Mouse (Mus musculus) T-helper 2 cell (primary cell): Measurements from ENCODE around the gene Arpc1b.
"Not testable (repeated sequence)": the region's sequence is repeated elsewhere in the genome, so short reads cannot be mapped to it uniquely, and the experiment has no call there.

Experiments used
- in situ Hi-C: fragments of 300-600 bp; cut with MboI, MseI; formaldehyde crosslinking; loops from one replicate; pipeline ENCODE4 v1.15.1; 2025; ENCODE audit warnings: high pct_unique_total_duplicates

Arpc1b gene

DNA sequence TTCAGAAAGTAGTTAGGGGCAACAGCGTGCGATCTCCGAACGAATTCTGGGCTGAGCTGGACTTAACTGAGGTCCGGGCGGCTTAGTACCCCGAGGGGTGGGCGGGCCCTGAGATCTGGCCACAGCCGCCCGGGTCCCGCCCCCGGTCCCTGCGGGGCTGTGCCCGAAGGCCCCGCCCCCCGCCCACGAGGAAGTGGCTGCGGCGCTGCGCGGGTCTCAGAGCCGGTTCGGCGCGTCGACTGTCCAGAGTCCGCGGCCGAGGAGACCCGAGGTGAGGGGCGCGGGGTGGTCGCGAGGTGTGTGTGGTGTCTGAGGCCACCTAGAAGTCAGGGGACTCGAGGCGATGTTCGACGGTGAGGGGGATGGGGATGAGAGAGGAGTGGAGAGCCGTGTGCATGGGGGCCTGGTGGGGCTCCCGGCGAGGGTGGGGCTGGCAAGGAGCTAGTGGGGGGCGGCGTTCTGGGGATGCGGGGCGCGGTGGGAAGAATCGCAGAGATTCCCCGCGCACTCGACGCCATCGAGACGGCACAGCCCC lies at the start of gene Arpc1b:
Gene Arpc1b (plus strand): TSS at position 145 of the 535 bp plus-strand sequence.
- in situ Hi-C loops, result no loop called here

- in situ Hi-C loops, result no loop called here
These were observed 49.2 kb upstream of the Arpc1b start for GRCm38 (mm10) chr5:145064765-145065340.

DNA sequence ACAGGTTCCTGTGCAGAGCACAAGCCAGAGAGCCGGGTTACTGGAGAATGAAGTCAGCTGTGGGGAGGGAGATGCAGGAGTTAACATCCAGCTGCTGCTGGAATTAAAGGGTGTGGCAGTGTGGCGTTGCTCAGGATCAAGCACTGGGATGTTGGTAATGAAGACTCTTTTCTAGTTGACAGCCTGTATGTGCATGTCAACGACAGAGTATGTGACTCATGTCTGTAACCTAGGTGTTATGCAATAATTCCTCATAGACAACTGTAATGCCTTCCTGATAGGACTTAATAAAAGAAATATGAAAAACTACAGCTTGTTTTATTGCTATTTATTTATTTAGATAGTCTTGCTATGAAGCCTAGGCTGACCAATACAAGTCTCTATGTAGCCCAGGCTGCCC lies 45.2 kb upstream of the Arpc1b start:
- in situ Hi-C loops, result no loop called here

- in situ Hi-C loops, result loop anchor here (10.0 kb wide), 1 partner anchor 295 kb away; no protein-coding TSS in a partner anchor
These were observed 44.3 kb upstream of the Arpc1b start for GRCm38 (mm10) chr5:145069707-145070106.

DNA sequence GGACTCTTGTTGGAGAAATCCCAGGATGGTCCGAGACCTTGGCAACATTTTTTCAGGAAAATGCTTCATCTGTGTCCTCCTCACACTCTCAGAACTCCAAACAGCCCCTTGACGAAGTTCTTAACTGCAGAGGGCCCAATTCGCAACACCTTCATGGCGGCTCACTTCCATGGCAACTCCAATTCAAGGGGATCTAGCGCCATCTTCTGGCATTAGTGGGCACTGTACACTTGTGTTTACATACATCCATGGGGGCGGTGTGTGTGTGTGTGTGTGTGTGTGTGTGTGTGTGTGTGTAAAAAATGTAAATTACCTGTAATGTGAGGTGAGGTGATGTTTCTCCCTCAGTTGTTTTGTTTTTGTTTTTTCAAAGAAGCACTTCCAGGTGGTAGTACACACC lies 42.7 kb upstream of the Arpc1b start:
- in situ Hi-C loops, result loop anchor here (10.0 kb wide), 1 partner anchor 297 kb away; no protein-coding TSS in a partner anchor

GRCm38 (mm10) chr5:145075081-145075480 lies 38.9 kb upstream of the Arpc1b start:
- in situ Hi-C loops, result loop anchor here (10.0 kb wide), 1 partner anchor 300 kb away; no protein-coding TSS in a partner anchor

GRCm38 (mm10) chr5:145081866-145082613 lies 32.0 kb upstream of the Arpc1b start:
- in situ Hi-C loops, result no loop called here

DNA sequence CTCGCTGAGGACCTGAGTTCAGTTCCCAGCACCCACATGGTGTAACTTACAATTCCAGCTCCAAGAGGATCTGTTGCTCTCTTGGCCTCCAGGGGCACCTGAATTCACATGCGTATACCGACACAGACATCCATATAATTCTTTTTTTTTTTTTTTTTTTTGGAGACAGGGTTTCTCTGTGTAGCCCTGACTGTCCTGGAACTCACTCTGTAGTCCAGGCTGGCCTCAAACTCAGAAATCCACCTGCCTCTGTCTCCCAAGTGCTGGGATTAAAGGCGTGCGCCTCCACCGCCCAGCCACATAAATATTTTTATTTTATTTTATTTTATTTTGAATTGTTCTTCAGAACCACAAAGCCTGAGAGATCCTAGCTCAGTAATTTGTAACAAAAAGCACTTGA lies 30.8 kb upstream of the Arpc1b start:
- in situ Hi-C loops, result not testable (repeated sequence)

DNA sequence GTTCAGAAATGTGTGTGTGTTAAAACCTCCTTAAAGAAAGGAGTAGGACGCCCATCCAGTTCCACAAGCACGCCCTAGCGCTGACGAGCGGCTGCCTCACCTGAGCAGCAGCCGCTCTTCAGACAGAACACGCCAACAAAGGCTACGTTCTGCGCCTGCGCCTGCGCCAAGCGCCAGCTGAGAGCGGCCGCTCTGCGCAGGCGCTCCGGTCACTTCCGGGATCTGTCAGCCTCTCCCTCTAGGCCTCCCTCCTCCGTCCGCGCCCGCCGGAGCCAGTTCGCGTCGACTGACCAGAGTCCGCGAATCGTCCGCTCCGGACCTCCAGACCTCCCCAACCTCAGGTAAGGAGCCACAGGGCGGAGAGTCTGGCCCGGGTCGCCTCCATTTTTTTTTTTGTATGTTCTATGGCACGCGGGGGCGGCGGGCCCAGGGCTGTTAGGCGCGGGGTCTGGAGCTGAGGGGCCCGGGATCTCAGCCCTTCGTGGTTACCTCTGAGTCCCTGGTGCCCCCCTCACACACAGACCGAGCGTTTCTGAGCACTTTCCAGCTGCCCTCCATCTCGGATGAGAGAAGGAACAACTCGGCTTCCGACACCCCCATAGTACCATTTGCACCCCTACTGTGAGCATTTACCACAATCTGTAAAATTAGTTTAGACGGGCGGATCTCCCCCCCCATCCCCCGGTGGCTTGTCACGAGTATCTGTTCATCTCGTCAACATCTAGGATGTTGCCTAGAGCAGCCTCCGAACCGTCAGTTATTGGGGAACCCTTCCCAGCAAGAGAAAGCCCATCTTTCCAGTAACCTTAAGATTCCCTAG lies 30.2 kb upstream of the Arpc1b start, which contains the start of the genes Arpc1a and Kpna7:
Gene Arpc1a (plus strand): TSS at position 199 of the 820 bp plus-strand sequence.
Gene Kpna7 (minus strand): TSS at position 399 of the 820 bp plus-strand sequence.
- in situ Hi-C loops, result no loop called here

GRCm38 (mm10) chr5:145084822-145085221 lies 29.2 kb upstream of the Arpc1b start:
- in situ Hi-C loops, result no loop called here

GRCm38 (mm10) chr5:145088186-145088585 lies 25.8 kb upstream of the Arpc1b start:
- in situ Hi-C loops, result no loop called here

GRCm38 (mm10) chr5:145089878-145090277 lies 24.1 kb upstream of the Arpc1b start:
- in situ Hi-C loops, result no loop called here

DNA sequence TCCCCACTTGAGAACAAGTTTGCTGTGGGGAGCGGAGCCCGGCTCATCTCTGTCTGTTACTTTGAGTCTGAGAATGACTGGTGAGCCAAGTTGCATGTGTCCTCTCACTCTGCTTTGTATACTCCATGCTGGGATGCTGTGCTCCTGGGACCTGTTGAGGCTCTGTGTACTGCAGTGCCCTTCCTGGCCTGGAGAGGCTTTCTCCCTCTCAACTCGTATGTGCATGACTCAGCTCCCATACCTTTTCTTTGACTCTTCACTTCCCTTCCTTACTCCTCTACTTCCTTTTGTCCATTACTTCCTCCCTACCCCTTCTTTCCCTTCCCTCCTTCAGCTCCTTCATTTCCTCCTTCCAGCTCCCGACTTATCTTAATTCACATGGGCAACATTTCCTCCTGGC lies 17.8 kb upstream of the Arpc1b start:
- in situ Hi-C loops, result no loop called here

- in situ Hi-C loops, result no loop called here
These were observed 15.6 kb upstream of the Arpc1b start for GRCm38 (mm10) chr5:145098340-145098821.

GRCm38 (mm10) chr5:145100960-145101359 lies 13.1 kb upstream of the Arpc1b start:
- in situ Hi-C loops, result no loop called here

DNA sequence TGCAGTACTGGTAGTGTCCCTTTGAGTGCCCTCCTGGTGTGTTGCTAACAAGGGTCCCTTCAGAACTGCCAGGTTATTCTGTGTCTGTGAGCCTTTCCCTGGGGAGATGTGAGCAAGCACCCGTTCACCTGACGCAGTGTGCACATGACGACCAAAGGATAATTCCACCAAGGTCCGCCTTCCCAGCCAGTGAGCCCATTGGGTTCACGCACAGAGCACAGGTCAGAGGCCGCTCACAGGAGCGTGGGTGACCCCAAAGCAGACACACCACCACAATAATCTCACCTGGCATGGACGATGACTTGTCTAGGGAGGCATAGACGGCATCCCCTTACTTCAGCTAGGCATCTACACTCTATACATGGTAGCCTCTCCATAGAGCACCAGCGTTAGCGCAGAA lies 12.6 kb upstream of the Arpc1b start:
- in situ Hi-C loops, result not testable (repeated sequence)

DNA sequence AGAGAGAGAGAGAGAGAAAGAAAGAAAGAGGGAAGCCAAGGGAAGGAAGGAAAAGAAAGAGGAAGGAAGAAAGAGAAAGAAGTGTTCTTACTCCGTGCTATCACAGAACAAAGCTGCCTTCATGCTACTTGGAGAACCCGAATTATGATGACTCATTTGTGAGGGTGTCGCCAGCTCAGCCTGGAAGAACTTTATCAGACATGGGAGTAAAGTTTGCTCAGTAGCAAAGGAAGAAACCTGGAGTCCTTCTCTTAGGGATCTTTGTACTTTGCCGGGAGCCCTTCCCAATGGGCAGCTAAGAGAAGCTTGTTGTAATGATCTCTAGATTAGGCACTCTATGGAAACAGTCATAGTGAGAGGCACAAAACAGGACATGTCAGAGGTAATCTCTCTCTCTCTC lies 11.3 kb upstream of the Arpc1b start:
- in situ Hi-C loops, result no loop called here

GRCm38 (mm10) chr5:145104328-145104727 lies 9.7 kb upstream of the Arpc1b start:
- in situ Hi-C loops, result no loop called here

DNA sequence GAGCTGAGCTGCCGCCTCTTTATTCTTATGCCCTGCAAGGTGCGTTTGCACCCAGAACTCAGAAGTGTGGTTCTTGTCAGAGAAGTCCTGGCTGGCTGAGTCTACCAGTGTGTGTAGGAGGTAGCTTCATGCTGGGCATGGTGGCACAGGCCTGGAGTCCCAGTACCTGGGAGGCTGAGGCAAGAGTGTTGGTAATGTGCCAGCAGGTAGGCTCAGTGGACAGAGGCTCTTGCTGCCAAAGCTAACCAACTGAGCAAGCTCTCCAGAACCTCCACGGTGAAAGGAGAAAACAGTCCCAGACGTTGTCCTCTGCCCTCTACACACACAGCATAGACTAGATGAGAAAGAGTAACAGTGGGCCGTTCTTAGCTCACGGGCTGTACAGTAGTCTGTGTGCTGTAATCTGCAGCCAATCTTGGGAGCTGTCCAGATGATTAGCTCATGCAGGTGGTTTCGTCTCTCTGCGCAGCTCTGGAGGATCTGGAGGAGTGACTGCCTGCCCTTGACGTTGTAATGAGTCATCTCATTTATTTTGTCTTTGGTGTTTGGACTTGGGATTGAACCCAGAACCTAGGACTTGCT lies 8.2 kb upstream of the Arpc1b start:
- in situ Hi-C loops, result no loop called here

DNA sequence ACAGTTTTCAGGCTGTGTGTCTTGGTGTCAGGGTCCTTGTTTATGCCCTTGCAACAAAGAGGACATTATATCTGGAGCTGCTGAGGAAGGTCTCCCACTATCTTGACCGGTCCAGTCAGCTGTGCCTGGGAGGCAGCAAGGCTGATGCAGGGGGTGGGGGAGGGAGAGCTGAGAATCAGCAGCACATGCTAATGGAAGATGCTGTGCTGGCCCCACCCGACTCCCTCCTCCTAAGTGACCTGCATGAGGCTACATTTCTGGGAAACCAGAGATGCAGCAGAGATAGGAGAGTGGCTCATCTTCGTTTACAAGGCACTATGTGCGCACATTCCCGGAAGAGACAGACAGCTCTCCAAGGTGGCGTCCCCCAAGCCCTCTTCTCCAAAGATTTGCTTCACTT lies 3.6 kb upstream of the Arpc1b start:
- in situ Hi-C loops, result no loop called here

GRCm38 (mm10) chr5:145112566-145112965 lies 1.4 kb upstream of the Arpc1b start:
- in situ Hi-C loops, result no loop called here
